Mouse (Mus musculus) erythroblast, embryonic 14.5 days (primary cell): ENCODE results near the gene 4930467E23Rik. TPM values are rescaled to one million over a fixed set of nuclear protein-coding genes. Genes with fewer than 3 reads are reported as not detected.
"Not testable (repeated sequence)": the region's sequence is repeated elsewhere in the genome, so short reads cannot be mapped to it uniquely, and the experiment has no call there.

Source experiments
- H3K27me3 ChIP-seq: 2 replicates; pipeline ENCODE4 v1.6.1; 2012; ENCODE audit warnings: inconsistent platforms; ENCODE audit not compliant: control insufficient read depth
- H3K36me3 ChIP-seq: 2 replicates; pipeline ENCODE4 v1.6.1; 2012; ENCODE audit warnings: mild to moderate bottlenecking, inconsistent platforms; ENCODE audit not compliant: control insufficient read depth
- H3K4me1 ChIP-seq: 2 replicates; pipeline ENCODE4 v1.6.1; 2012; ENCODE audit warnings: inconsistent platforms; ENCODE audit not compliant: control insufficient read depth
- H3K4me3 ChIP-seq: replicated peaks from 2 replicates; pipeline ENCODE3; 2012; ENCODE audit warnings: moderate library complexity, mild to moderate bottlenecking, inconsistent platforms
- H3K9me3 ChIP-seq: 2 replicates; pipeline ENCODE4 v1.6.1; 2012; ENCODE audit warnings: low read length, inconsistent platforms, mixed read lengths; ENCODE audit not compliant: control insufficient read depth
- polyA plus RNA-seq: library from polyadenylated mRNA; stranded (reverse); fragments of >175 nt; gene quantifications from 2 replicates; pipeline ENCODE4 v1.2.3, GENCODE M21; 2012

4930467E23Rik gene
- polyA plus RNA-seq, 1 experiment, result not detected

- not testable (repeated sequence) for H3K9me3 ChIP-seq, H3K4me1 ChIP-seq, H3K36me3 ChIP-seq, H3K27me3 ChIP-seq, H3K4me3 ChIP-seq
Measured at GRCm38 (mm10) chr8:19781328-19782114, 52.1 kb downstream of the 4930467E23Rik start.

- H3K36me3 ChIP-seq, H3K4me3 ChIP-seq, H3K27me3 ChIP-seq, H3K4me1 ChIP-seq, H3K9me3 ChIP-seq: not testable (repeated sequence)
Measured at GRCm38 (mm10) chr8:19782736-19783135, 53.4 kb downstream of the 4930467E23Rik start.

GRCm38 (mm10) chr8:19783860-19784259 is 54.5 kb downstream of the 4930467E23Rik start:
- H3K4me1 ChIP-seq, result not testable (repeated sequence)

DNA sequence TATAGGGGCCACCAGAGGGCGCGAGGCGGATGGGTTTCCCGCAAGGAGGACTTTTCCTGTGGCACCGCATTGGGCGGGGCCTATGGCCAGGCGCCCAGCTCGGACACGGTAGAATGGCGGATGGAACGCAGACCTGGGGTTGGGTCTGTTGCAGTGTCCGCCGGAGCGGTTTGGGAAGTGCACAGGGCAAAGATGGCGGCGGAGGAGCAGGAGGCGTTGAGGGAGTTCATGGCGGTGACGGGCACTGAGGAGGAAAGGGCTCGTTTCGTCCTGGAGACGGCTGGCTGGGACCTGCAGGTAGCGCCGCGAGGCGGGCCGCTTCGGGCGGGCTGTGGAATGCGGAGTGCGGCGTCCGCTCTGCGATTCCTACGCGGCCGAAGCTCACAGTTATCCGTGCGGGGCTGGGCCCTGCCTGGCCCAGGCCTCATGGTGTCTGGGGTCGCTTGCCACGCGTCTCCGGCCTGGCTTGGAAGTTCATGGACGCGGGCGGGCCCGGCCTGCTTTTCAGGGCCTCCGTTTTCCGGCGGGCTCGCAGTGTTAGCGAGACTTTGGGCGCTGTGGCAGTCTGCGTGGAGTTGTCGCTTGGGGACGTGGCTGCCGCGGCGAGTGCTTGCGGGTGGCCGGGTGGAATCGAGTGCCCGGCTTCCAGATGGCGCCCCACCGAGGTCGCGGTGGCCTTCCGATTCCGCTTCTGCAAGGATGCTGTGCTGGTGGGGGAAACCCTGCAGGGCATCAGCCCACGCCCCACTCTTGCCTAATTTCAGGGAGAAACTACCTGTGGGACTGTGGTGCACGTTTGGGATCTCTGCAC is 55.4 kb downstream of the 4930467E23Rik start:
- not testable (repeated sequence) for H3K36me3 ChIP-seq, H3K27me3 ChIP-seq, H3K4me1 ChIP-seq, H3K9me3 ChIP-seq
- peak overlapping the region; percentile 62 for H3K4me3 ChIP-seq

More at GRCm38 (mm10) chr8:19783860-19784259, 54.5 kb downstream of the 4930467E23Rik start:
- not testable (repeated sequence) for H3K4me3 ChIP-seq, H3K27me3 ChIP-seq, H3K36me3 ChIP-seq, H3K9me3 ChIP-seq

- H3K9me3 ChIP-seq, result not testable (repeated sequence)
Measured at GRCm38 (mm10) chr8:19792696-19793095, 63.3 kb downstream of the 4930467E23Rik start.

More at GRCm38 (mm10) chr8:19792696-19793095, 63.3 kb downstream of the 4930467E23Rik start:
- not testable (repeated sequence) for H3K36me3 ChIP-seq, H3K27me3 ChIP-seq, H3K4me1 ChIP-seq, H3K4me3 ChIP-seq

Other genes with a start within 250 kb of the 4930467E23Rik start
- not detected in 2 replicates for gene Defb7, start 234.5 kb upstream of the 4930467E23Rik start, polyA plus RNA-seq
- not detected in 2 replicates for gene Gm31371, start 173.8 kb downstream of the 4930467E23Rik start, polyA plus RNA-seq